Mouse (Mus musculus): ENCODE measurements around the gene Olfr477. TPM values are rescaled to one million over a fixed set of nuclear protein-coding genes. Genes with fewer than 3 reads are reported as not detected.
"Not testable (repeated sequence)": the region's sequence is repeated elsewhere in the genome, so short reads cannot be mapped to it uniquely, and the experiment has no call there.

The Olfr477 gene
- polyA plus RNA-seq (2015; fragmentation: Nextera tagmentation; extraction: Ambion mirVana): not detected in 2 replicates

DNA sequence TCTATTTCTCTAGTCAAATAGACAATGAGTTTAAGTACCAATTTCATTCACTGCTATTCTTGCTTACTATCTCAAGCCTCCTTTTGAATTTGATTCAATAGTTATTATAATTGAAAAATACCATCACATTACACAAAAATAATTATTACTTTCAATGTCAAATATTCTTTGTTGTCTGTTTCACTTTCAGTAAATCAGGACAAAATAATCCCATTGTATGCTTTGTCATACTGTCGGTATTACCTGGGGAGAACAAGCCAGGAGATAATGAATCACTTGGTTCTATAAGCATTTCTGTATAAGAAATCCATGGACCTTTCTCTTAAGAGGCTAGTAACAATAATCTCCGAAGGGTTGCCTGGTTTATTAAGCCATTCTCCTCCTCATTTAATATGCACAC lies at the start of gene Olfr477:
Olfr477 (plus strand) TSS at position 301 of the 400 bp plus-strand sequence.
- 71% methylated on average over 2 of the region's 2 CpGs for WGBS
- H3K9ac ChIP-seq (ENCODE audit: low read length): no peak within 1 kb of the TSS
- H3K27me3 ChIP-seq (ENCODE audit: control insufficient read depth, insufficient read depth, low read length): no peaks in the 10 kb centered on the region
- no peak within 1 kb of the TSS for H3K27ac ChIP-seq (ENCODE audit: low read length)
- no peak for ATAC-seq (replicated peaks; ENCODE audit: extremely low read depth, insufficient read depth, low FRiP score)
- H3K9me3 ChIP-seq (replicated peaks; ENCODE audit: control insufficient read depth, low read length): no peaks in the 10 kb centered on the region
- no peak within 1 kb of the TSS for H3K4me2 ChIP-seq (ENCODE audit: low read depth, low read length)
- H3K4me1 ChIP-seq (ENCODE audit: control insufficient read depth, insufficient read depth, low read length): no peaks in the 10 kb centered on the region
- H3K4me3 ChIP-seq (ENCODE audit: low read length): no peak within 1 kb of the TSS
- no peaks in the 10 kb centered on the region for H3K36me3 ChIP-seq (ENCODE audit: control insufficient read depth, insufficient read depth)

DNA sequence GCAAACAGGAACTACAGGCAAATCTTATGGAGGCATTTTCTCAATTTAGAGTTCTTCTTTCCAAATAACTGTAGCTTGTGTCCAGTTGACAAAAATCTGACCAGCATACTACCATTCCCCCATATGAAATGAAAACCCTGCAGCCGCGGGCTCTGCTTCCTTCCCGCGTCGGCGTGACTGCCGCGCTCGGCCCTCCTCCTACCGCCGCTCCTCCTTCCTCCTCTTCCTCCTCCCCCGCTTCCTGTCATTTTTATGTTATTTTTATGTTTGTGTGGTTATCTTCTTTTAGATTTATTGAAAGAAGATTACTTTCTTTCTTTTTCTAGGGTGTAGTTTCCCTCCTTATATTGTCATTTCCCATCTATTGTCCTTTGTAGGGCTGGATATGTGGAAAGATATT lies 34.0 kb upstream of the Olfr477 start:
- H3K4me3 ChIP-seq (ENCODE audit: low read length); H3K27ac ChIP-seq (ENCODE audit: low read length); H3K36me3 ChIP-seq (ENCODE audit: control insufficient read depth, insufficient read depth); H3K4me2 ChIP-seq (ENCODE audit: low read depth, low read length); H3K4me1 ChIP-seq (ENCODE audit: control insufficient read depth, insufficient read depth, low read length); H3K9me3 ChIP-seq (replicated peaks; ENCODE audit: control insufficient read depth, low read length); H3K27me3 ChIP-seq (ENCODE audit: control insufficient read depth, insufficient read depth, low read length); ATAC-seq (replicated peaks; ENCODE audit: extremely low read depth, insufficient read depth, low FRiP score); H3K9ac ChIP-seq (ENCODE audit: low read length): not testable (repeated sequence)
- 95% methylated on average over 12 of the region's 12 CpGs for WGBS

DNA sequence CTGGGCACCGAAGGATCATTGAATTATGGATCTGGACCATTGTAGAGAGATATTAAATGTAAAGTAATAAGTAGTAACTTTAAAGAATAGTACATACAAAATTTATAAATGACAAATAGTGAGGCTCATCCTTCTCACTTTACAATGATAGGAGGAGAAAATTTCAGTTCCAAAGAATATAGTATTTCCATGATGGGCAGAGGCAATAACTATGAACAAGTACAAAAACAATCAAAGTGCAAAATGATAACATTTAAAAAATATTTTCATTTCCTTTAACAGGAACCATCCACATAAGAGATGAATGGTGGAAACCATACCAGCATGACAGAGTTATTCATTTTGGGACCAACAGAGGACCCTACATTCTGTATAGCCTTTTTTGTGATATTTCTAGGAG lies 32.1 kb upstream of the Olfr477 start, which contains the start of gene Olfr474:
Olfr474 (plus strand) TSS at position 301 of the 400 bp plus-strand sequence.
- 71% methylated on average over 1 of the region's 1 CpGs for WGBS
- no peaks in the 10 kb centered on the region for H3K4me1 ChIP-seq (ENCODE audit: control insufficient read depth, insufficient read depth, low read length)
- no peak for ATAC-seq (replicated peaks; ENCODE audit: extremely low read depth, insufficient read depth, low FRiP score)
- no peak within 1 kb of the TSS for H3K9ac ChIP-seq (ENCODE audit: low read length)
- no peaks in the 10 kb centered on the region for H3K36me3 ChIP-seq (ENCODE audit: control insufficient read depth, insufficient read depth)
- no peaks in the 10 kb centered on the region for H3K27me3 ChIP-seq (ENCODE audit: control insufficient read depth, insufficient read depth, low read length)
- H3K4me2 ChIP-seq (ENCODE audit: low read depth, low read length): no peak within 1 kb of the TSS
- H3K27ac ChIP-seq (ENCODE audit: low read length): no peak within 1 kb of the TSS
- no peaks in the 10 kb centered on the region for H3K9me3 ChIP-seq (replicated peaks; ENCODE audit: control insufficient read depth, low read length)
- no peak within 1 kb of the TSS for H3K4me3 ChIP-seq (ENCODE audit: low read length)

DNA sequence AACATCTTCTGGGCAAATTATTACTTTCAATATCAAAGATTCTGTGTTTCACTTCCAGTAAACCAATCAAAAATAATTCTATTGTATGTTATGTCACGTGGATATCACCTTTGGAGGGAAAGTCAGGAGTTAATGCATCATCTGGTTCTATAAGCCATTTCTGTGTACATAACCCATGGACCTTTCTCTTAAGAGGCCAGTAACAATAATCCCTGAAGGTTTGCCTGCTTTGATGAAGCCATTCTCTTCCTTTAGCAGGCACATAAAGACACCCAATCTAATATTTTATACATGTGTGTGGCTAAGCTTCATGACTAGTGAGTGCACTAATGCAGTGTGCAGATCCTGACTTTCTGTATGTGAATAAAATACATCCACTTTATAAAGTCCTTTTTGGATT lies 22.0 kb upstream of the Olfr477 start, which contains the start of gene Olfr476:
Olfr476 (plus strand) TSS at position 301 of the 400 bp plus-strand sequence.
- 32% methylated on average over 1 of the region's 1 CpGs for WGBS
- H3K9me3 ChIP-seq (replicated peaks; ENCODE audit: control insufficient read depth, low read length): no peaks in the 10 kb centered on the region

DNA sequence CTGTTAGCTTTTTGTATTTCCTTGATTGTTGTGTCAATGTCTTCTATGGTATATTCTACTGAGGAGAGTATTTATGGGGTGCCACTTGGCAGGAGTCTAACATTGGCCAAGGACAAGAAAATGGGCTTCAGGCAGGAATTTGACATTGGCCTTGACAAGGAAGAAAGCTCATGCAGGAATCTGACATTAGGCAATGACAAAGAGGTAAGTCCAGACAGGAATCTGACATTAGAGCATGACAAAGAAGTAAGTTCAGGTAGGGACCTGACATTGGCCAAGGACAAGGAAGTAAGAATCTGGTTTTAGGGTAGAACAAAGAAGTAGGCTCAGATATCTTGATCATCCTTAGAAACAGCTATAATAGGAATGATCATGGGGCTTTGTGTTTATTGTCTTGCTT lies 27.8 kb downstream of the Olfr477 start:
- not testable (repeated sequence) for H3K27ac ChIP-seq (ENCODE audit: low read length); H3K9me3 ChIP-seq (replicated peaks; ENCODE audit: control insufficient read depth, low read length); H3K27me3 ChIP-seq (ENCODE audit: control insufficient read depth, insufficient read depth, low read length); H3K4me1 ChIP-seq (ENCODE audit: control insufficient read depth, insufficient read depth, low read length); H3K36me3 ChIP-seq (ENCODE audit: control insufficient read depth, insufficient read depth); ATAC-seq (replicated peaks; ENCODE audit: extremely low read depth, insufficient read depth, low FRiP score); H3K4me2 ChIP-seq (ENCODE audit: low read depth, low read length); H3K4me3 ChIP-seq (ENCODE audit: low read length); H3K9ac ChIP-seq (ENCODE audit: low read length)

More for the DNA sequence above, 22.0 kb upstream of the Olfr477 start, which contains the start of gene Olfr476:
- no peak within 1 kb of the TSS for H3K4me3 ChIP-seq (ENCODE audit: low read length)
- H3K36me3 ChIP-seq (ENCODE audit: control insufficient read depth, insufficient read depth): no peaks in the 10 kb centered on the region
- H3K4me1 ChIP-seq (ENCODE audit: control insufficient read depth, insufficient read depth, low read length): no peaks in the 10 kb centered on the region
- no peak within 1 kb of the TSS for H3K9ac ChIP-seq (ENCODE audit: low read length)
- H3K27ac ChIP-seq (ENCODE audit: low read length): no peak within 1 kb of the TSS
- H3K27me3 ChIP-seq (ENCODE audit: control insufficient read depth, insufficient read depth, low read length): no peaks in the 10 kb centered on the region
- H3K4me2 ChIP-seq (ENCODE audit: low read depth, low read length): no peak within 1 kb of the TSS
- no peak for ATAC-seq (replicated peaks; ENCODE audit: extremely low read depth, insufficient read depth, low FRiP score)

DNA sequence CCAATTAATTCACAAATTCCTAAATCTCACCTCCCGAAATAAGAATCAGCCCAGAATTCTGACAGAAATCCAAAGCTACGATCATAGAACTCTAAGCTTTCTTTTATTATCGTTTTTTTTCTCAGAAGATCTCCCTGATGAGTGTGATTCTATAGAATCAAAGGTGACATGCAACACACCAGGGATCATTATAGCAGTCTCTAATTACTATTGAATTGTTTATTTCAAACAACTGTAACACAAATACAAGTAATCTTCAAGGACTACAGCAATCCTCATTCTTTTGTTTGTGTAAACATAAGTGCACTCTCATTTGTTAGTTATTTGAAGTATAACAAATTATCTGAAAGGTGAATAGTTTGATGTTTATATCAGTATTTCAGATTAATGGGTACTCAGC lies 47.4 kb downstream of the Olfr477 start, which contains the start of gene Olfr478:
Olfr478 (minus strand) TSS at position 101 of the 400 bp plus-strand sequence.
- no peak for ATAC-seq (replicated peaks; ENCODE audit: extremely low read depth, insufficient read depth, low FRiP score)
- no peak within 1 kb of the TSS for H3K4me2 ChIP-seq (ENCODE audit: low read depth, low read length)
- no peak within 1 kb of the TSS for H3K4me3 ChIP-seq (ENCODE audit: low read length)
- H3K27me3 ChIP-seq (ENCODE audit: control insufficient read depth, insufficient read depth, low read length): no peaks in the 10 kb centered on the region
- 62% methylated on average over 3 of the region's 3 CpGs for WGBS
- H3K4me1 ChIP-seq (ENCODE audit: control insufficient read depth, insufficient read depth, low read length): no peaks in the 10 kb centered on the region
- H3K36me3 ChIP-seq (ENCODE audit: control insufficient read depth, insufficient read depth): no peaks in the 10 kb centered on the region
- peaks cover 16% of the 10 kb centered on the region for H3K9me3 ChIP-seq (replicated peaks; ENCODE audit: control insufficient read depth, low read length)
- no peak within 1 kb of the TSS for H3K27ac ChIP-seq (ENCODE audit: low read length)
- H3K9ac ChIP-seq (ENCODE audit: low read length): no peak within 1 kb of the TSS

Other genes with a start within 250 kb of the Olfr477 start
- 0.80 and 0.87 TPM in 2 replicates for gene Cyb5r2, start 228.7 kb upstream of the Olfr477 start, polyA plus RNA-seq (2015; fragmentation: Nextera tagmentation; extraction: Ambion mirVana)
- gene Ovch2, start 185.5 kb upstream of the Olfr477 start, polyA plus RNA-seq (2015; fragmentation: Nextera tagmentation; extraction: Ambion mirVana): not detected in 2 replicates
- gene Olfr467, start 174.4 kb upstream of the Olfr477 start, polyA plus RNA-seq (2015; fragmentation: Nextera tagmentation; extraction: Ambion mirVana): not detected in 2 replicates
- gene Olfr469, start 161.2 kb upstream of the Olfr477 start, polyA plus RNA-seq (2015; fragmentation: Nextera tagmentation; extraction: Ambion mirVana): not detected in 2 replicates
- gene Olfr470, start 139.2 kb upstream of the Olfr477 start, polyA plus RNA-seq (2015; fragmentation: Nextera tagmentation; extraction: Ambion mirVana): not detected in 2 replicates
- gene Olfr472, start 88.8 kb upstream of the Olfr477 start, polyA plus RNA-seq (2015; fragmentation: Nextera tagmentation; extraction: Ambion mirVana): not detected in 2 replicates
- gene Olfr473, start 56.2 kb upstream of the Olfr477 start, polyA plus RNA-seq (2015; fragmentation: Nextera tagmentation; extraction: Ambion mirVana): not detected in 2 replicates
- not detected in 2 replicates for gene Olfr474, start 32.0 kb upstream of the Olfr477 start, polyA plus RNA-seq (2015; fragmentation: Nextera tagmentation; extraction: Ambion mirVana)
- gene Olfr476, start 21.9 kb upstream of the Olfr477 start, polyA plus RNA-seq (2015; fragmentation: Nextera tagmentation; extraction: Ambion mirVana): not detected in 2 replicates
- not detected in 2 replicates for gene Olfr478, start 47.3 kb downstream of the Olfr477 start, polyA plus RNA-seq (2015; fragmentation: Nextera tagmentation; extraction: Ambion mirVana)
- gene Olfr479, start 64.0 kb downstream of the Olfr477 start, polyA plus RNA-seq (2015; fragmentation: Nextera tagmentation; extraction: Ambion mirVana): not detected in 2 replicates
- not detected in 2 replicates for gene Olfr480, start 80.7 kb downstream of the Olfr477 start, polyA plus RNA-seq (2015; fragmentation: Nextera tagmentation; extraction: Ambion mirVana)
- gene Olfr481, start 93.2 kb downstream of the Olfr477 start, polyA plus RNA-seq (2015; fragmentation: Nextera tagmentation; extraction: Ambion mirVana): not detected in 2 replicates
- 0.13 TPM in 1 of 2 replicates, not detected in the other for gene Olfr482, start 110.9 kb downstream of the Olfr477 start, polyA plus RNA-seq (2015; fragmentation: Nextera tagmentation; extraction: Ambion mirVana)
- gene Olfr483, start 114.2 kb downstream of the Olfr477 start, polyA plus RNA-seq (2015; fragmentation: Nextera tagmentation; extraction: Ambion mirVana): not detected in 2 replicates
- not detected in 2 replicates for gene Olfr484, start 140.8 kb downstream of the Olfr477 start, polyA plus RNA-seq (2015; fragmentation: Nextera tagmentation; extraction: Ambion mirVana)
- not detected in 2 replicates for gene Olfr485, start 173.2 kb downstream of the Olfr477 start, polyA plus RNA-seq (2015; fragmentation: Nextera tagmentation; extraction: Ambion mirVana)
- gene Olfr486, start 186.0 kb downstream of the Olfr477 start, polyA plus RNA-seq (2015; fragmentation: Nextera tagmentation; extraction: Ambion mirVana): not detected in 2 replicates
- gene Olfr487, start 227.9 kb downstream of the Olfr477 start, polyA plus RNA-seq (2015; fragmentation: Nextera tagmentation; extraction: Ambion mirVana): not detected in 2 replicates

Measured in heart, embryonic 16.5 days (tissue).